Mouse (Mus musculus) layer of hippocampus, adult 9-11 months (tissue): ENCODE measurements around the gene Cisd3.
"Not testable (repeated sequence)": the region's sequence is repeated elsewhere in the genome, so short reads cannot be mapped to it uniquely, and the experiment has no call there.

Experiments used
- DNase-seq: peaks from one replicate; pipeline ENCODE4 v3.0.0; 2022

Gene Cisd3

DNA sequence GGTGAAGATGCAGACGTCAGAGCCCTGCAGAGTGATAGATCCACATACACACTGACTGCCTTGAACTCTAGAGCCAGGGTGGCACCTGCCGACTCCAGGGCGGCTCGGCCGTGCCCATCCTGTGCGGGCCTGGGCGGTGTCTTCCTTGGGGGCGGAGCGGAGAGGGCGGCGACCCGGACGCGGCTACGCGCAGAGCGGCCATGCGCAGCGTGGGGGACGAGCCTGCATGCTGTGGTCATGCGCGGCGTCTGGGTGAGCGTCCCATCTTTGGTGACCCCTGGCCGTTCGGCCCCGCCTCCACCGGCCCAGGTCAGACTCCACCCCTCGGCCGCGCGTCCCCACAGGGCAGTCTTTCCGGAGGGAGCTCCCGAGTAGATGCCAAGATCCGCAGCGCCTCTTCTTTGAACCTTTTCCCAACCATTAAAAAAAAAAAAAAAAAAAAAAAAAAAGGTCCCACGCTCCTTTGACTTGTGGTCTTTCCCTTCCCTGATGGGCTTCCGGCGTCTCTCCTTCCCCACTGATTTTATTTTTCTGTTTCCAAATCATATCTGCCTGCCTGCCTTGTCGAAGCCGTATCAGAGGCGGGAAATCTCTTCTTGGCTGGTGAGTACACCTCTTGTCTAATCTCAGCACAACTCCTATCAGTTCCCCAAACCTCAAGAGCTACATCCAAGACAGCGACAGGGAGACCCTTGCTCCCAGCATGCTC lies at the start of gene Cisd3:
Gene Cisd3, plus strand, starts transcription at position 214 of the 709 bp plus-strand sequence.
- peak; percentile 91 for DNase-seq

DNA sequence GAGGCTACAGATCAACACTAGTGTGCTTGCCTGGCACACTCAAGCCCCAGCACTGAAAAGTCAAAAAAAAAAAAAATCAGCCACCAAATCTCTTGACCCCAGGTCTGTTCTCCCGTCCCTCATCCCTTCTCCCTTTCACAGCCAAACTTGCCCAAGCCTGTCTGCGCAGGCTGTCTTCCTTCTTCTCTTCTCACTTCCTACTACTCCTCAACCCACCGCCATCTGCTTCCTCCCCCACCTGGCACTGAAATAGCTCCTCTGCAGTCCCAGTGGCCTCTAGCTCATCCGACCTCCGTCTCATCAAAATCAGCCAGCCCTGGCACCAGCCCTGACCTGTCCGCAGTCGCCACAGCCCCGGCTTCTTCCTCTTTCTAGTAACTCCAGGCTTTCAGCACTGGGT lies 44.0 kb upstream of the Cisd3 start:
- peak; percentile 72 for DNase-seq

DNA sequence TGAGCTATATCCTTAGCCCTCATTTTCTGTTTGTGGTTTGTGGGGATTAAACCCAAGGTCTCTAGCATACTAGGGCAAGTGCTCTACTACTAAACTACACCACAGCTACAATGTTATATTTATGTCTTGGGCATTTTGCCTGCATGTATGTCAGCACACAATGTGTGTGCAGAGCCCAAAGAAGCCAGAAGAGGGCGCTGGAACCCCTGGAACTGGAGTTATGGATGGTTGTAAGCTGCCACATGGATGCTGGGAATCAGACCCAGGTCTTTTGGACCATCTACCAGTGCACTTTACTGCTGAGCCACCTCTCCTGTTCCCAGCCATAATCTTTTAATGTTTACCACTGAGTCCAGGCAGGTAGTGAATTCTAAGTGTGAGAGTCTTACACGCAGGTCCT lies 42.9 kb upstream of the Cisd3 start:
- no peak for DNase-seq

DNA sequence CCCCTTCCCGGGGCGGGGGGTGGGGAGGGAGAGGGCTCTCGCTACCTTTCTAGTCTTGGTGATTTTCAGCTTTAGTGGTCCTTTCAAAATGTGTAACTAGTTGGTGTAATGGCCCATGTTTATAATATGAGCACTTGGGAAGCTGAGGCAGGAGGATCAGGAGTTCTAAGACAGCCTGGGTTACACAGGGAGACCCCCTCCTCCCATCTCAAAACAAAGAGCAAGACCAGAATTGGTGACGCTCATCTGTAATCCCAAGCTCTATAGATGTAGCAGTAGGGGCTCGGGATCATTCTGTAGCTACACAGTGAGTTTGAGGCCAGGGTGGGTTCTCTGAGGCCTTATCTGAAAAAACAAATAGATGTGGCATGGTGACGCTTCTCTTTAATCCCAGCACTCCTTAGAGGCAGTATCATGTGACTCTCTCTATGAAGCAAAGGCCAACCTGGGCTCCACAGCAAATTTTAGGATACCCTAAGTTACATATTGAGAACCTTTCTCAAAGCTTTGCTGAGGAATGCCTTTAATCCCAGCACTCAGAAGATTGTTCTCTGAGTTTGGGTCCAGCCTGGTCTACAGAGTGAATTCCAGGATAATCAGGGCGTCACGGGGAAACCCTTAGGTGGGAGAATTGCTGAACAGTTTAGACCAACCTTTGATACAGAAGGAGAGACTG lies 42.1 kb upstream of the Cisd3 start:
- no peak for DNase-seq

DNA sequence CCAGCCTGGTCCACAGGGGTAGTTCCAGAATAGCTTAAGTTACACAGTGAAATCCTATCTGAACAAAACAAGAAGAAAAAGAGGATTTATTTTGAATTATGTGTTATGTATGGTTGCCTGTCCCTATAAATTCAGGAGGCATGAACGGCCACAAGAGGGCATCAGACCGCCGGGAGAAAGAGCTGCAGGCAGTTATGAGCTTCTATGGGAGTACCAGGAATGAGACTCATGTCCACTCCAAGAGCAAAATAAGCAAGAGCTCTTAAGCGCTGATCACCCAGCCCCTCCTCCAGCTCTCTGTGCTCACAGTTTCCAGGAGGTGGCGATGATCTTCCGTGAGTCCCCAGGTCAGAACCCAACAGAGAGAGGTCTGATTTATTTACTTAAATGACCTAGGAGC lies 40.8 kb upstream of the Cisd3 start:
- no peak for DNase-seq

DNA sequence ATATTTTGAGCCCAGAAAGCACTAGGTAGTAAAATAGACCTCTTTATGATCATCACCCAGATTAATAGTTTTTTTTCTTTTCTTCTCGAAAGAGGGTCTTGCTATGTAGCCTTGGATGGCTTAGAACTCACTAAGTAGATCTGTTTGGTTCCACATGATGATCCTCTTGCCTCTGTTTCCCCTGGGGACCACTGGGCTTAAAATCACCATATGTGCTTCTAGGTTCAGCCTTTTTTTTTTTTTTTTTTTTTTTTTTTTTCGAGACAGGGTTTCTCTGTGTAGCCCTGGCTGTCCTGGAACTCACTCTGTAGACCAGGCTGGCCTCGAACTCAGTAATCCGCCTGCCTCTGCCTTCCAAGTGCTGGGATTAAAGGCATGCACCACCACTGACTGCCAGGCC lies 37.1 kb upstream of the Cisd3 start:
- not testable (repeated sequence) for DNase-seq

DNA sequence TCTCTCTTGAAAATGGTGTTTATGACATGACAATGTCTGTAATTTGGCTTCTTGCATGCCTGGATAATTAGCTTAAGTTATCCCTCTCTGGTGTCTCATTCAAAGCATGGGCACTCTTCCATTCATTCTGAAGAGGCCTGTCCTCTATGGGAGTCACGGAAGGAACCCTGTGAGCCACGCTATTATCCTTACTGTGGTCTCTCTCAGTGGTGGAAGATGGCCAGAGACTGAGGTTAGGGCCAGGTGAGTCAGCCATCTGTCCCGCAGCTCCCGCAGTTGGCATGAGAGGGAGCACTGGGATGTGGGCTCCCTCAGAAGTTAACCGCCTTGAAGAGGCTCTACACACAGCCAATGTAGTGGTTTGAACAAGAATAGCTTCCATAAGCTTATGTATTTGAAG lies 35.3 kb upstream of the Cisd3 start:
- DNase-seq = no peak

DNA sequence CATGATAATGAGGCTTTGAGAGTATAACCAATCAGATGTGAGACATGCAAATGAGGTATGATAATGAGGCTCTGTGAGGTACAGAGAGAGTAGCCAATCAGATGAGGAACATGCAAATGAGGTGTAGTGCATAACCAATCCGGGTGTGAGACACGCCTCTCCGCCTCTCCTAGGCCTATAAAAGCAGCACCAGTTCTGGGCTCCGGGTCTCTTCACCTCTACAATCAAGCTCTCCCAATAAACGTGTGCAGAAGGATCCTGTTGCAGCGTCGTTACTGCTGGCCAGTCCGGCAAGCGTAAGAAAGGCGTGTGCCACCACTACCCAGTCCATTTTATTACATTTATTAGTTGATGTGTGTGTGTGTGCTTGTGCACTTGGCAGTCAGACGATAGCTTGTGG lies 32.2 kb upstream of the Cisd3 start:
- not testable (repeated sequence) for DNase-seq

DNA sequence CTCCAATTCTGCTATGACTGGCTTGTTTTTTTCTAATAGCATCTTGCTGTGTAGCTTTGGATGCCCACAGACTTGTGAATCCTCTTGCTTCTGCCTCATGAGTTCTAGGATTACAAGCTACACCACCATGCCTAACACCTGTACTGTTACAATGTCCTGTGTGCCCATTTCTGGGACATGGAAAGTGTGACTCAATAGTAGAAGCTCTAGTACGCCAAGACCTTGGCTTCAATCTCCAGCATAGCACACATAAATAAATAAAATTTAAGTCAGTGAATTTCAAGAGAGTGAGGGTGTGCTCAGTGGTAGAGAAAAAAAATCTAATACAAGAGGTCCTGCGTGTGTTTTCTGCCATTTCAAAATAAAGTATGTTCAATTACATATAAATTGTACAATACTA lies 31.4 kb upstream of the Cisd3 start:
- DNase-seq = no peak

DNA sequence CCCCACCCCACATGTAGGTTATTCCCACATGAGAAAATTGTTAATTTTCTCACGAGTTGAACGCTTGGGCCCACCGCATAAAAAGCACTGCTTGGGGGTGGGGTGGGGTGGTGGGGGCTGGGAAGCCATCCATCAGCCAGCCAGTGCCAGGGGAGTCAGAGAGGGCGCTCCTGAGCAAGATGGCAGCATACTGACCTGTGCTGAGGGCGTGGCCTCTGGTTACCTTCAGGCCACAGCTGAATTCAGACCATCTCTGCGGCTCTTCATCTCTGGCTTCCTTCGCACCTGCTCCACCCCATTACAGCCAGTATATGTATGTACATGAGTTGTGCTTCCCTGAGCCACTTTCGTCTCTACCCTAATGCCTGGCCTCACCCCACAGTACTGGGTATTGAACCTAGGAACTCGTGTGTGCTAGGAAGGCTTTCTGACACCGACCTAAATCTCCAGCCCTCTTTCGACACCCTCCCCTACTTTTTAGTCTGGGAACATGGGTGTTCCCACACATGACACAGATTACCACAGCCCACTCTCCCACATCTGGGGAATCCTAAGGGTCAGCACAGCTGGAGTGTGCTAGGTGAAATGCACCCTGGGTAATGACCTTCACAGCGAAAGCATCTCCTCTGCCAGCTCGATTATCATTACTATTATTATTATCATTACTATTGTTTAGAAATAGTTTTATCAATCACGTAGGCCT lies 29.2 kb upstream of the Cisd3 start:
- DNase-seq = no peak

DNA sequence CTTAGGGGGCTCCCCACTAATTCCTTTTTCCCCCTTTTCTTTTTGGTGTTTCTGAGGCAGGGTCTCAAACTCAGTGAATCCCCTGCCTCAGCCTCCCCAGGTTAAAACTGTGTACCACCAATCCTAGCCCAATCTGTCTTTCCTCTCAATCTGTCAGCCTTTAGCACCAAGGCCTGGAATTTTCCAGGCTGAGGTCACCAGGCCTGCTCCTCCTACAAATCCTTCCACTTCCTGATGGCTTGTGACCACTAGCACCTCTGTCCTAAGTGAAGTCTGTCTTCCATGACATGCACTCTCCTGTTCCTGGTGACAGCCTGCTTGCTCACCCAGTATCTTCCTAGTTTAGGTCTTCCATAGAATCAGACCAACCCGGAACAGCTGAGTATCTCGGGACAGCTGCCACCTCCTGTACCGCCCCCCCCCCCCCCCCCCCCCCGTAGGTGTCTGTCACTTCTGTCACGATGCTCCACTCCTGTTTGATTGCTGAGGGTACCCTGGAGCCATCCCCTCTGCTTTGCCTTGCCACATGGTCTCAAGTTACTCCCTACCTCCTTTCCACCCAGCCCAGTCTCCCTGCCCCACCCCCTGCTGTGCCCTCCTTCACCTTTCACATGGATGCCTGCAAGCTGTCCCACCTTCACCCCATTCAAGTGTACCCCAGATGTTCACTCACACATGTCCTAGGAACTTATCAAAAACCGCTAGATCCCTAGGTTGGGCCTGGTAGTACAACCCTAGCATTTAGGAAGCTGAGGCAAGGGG lies 28.3 kb upstream of the Cisd3 start:
- DNase-seq = no peak

DNA sequence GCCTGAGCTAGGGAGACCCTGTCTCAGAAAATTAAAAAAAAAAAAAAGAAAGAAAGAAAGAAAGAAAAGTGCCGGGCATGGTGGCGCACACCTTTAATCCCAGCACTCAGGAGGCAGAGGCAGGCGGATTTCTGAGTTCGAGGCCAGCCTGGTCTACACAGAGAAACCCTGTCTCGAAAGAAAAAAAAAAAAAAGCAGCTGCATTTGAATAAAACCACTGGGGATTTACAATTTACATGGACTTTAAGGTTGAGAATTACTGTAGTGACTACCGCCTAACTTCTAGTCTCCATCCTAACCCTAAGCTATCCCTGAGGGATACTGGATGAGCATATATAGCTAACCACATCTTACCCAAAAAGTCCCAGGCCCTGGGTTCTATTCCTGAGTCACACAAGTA lies 27.7 kb upstream of the Cisd3 start:
- DNase-seq = not testable (repeated sequence)

DNA sequence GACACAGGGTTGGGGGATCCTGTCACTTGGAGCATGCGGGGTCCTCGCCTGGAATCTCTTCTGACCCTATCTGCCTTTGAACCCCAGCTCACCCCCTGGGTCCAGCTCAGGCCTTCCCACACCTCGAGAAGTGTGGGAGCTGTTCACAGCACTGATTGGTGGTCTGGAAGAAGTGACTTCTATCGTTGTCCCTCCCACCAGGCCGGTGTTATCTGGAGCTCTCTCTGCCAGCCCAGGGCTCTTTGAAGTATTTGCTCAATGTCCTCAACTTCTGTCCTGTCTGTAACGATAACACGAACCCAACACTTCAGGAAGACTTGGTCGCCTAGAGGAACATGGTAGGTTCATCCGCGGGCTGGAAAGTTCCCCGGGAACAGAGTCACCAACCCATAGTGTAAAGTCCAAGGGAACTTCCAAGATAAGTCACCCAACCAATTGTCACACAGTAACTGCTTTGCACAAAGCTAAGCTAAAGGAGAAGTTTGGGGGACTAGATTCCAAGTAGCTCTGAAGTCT lies 26.8 kb upstream of the Cisd3 start:
- DNase-seq = no peak

DNA sequence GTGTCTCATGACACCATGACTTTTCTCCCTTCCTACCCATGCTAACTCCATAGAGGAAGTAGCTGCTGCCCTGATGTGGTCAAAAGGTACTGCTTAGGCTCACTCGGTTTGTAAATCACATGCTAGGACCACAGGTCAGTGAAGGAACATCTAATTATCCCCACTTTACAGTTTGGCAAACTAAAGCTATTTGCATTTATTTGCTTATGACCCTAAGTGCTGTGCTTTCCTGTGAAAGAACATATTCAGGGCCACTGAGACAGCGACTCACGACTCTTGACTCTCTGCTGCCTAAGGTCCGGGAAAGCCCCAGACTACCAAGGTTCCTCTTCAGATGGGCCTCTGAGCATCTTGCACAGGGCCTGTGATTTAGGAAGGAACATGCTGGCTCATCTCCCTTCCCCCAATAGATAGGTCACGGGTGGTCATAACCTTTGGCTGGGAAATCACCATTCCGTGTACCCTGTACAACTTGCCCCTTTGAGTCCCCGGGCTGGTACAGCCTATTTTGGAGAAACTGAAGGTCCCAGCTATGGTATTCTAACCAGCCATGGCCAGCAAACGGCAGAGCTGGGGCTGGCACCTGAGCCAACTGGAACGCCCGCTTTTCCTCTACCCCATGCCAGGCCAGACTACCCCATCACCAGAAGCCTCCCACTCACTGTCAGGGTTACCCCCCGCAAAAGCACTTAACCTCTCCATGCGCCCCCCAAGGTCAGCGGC lies 26.2 kb upstream of the Cisd3 start:
- no peak for DNase-seq

DNA sequence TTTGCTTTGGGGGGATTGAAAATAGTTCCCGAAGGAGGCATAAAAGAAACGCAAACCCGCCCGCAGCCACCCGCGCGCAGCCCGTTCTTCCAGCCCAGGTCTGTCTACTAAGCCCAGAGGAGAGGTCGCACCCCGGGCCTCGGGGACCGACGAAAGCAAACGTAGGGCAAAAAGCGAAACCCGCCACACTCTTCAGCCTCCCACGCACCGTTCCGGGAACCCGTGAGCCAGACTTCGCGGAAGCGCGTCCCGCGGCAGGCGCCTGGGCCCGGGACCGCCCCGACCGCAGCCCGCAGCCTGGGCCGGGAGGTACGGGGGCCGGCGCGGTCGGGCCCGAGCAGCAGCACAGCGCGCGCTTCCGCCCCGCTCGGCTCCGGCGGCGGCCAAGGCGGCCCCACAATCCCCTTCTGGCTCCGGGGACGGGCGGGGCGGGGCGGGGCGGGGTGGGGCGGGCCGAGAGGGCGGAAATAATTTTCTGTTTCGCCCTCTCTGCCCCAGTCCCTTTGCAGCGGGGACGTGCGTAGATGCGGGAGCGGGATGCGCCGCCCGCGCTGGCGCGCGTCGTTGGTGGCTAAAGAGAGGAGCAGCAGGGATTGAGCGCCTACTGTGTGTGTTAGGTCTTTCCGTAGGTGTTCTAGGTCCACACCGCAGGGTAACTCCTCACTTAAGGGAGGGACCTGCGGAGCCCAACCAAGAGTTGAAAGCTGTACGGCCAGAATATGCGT lies 25.5 kb upstream of the Cisd3 start:
- DNase-seq = peak; percentile 79

DNA sequence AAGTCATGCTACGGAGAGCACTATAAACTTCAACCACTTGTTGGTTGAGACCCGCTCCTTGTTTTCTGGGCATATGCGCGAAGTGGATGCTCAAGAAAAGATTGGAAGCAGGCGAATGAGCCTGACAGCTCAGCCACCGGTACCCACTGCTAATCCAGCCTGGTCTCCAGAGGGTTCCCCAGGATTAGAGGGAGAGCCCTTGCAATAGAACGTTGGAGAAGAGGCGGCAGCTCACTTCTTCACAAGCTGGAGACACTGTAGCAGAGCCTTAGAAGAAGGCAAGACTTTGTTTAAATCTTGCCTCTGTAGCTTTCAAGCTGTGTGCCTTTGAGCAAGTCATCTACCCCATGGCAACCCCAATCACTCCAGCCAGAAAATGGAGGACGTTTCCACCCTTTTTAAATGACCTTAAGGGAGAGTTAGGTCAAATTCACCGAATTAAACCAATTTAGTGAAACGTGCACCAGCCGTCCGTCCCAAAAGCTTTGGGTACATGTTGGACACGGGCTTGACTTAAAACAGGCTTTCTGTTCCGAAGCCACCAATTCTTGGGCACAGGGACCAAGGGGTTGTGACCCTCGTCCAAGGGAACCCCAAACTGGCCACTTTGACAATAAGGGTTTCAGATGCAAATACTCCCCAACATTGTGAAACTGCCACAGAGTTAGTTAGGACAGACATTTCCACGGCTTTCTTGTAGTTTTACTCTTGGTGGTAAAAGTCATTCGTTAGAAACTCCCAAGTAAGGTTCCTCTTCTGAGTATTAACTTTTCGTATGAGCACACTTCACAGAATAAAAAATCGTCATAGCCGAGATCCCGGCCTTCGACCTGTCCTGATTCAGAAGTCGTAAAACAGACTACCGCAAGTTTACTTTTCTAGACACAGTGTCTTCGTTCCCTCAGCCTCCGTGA lies 24.6 kb upstream of the Cisd3 start:
- no peak for DNase-seq

DNA sequence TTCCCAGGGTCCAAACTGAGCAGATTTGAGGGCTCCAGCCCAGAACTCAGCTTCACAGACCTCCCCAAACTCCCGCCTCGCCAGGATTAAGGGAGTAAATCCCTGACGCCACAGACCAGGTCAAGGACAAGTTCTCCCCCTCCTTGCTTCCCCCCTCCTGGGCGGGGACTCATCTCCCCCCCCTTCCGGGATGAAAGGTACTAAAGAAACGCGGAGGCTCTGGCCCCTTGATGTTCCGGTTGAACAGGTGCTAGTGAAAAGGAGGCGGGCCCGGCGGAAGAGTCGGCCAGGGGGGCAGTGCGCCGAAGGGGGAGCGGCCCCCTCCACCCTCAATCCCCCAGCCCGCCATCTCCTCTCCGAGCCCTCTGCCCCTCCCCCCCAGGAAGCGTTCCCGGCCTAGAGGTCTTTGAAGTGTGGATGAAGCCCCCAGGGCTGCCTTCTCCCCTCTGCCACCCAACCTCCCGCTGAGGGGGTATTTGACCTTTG lies 23.9 kb upstream of the Cisd3 start:
- no peak for DNase-seq

DNA sequence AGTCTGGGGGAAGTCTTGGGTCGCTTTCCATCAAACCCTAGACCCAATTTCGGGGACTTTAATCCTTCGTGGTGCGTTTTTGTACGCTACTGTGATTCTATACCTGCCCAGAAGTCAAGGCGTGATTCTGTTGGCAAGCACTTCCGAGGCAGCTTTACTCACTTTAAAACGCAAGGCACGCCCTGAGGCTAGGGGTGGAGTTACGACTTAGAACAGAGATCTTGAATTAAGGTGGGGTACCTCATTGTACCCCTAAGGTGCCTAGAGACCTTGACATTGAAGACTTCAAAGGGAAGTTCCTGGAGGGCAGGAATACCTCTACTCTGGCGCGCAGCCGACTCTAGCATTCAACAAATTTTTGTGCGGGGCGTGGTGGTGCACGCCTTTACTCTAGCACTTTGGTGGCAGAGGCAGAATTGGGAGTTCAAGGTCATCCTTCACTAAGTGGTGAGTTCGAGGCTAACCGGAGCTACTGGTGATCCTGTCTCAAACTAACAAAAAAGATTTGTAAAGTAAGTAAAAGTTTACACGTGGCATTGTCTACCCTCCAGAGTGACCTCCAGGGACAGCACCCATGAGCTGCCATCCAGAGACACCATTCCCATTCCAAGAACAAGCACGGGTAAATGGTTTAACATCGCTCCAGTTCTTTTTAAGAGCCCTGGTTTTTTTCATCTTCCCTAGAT lies 23.3 kb upstream of the Cisd3 start:
- no peak for DNase-seq

DNA sequence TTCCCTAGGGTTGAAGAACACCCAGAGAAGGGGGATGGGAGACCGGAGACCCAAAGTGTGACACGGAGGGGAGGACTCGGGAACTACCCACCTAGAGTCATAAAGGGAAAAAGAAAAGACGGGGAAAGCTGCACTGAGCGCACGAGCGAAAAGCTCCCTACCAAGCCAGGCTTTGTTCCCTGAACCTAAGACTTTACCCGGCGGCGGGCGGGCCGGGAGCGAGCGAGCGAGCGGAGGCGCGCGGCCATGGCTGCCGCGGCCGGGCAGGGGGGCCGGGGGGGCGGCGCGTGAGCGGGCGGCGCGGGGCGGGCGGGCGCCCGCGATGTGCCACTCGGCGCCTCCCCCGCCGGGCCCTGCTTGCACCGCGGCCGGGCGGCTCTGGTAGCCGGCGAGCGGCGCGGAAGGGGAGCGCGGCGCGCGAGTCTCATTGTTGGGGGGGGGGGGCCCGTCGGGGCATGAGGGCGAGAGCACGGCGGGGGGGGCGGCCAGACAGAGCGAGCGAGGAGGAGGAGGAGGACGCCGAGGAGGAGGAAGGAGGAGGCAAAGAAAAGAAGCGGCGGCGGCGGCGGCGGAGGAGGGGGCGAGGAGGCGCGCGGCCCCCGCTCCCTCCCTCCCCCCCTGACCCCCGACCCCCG lies 22.6 kb upstream of the Cisd3 start, which contains the start of gene Mllt6:
Gene Mllt6, plus strand, starts transcription at position 522 of the 635 bp plus-strand sequence.
- peak; percentile 75 for DNase-seq
